Mouse (Mus musculus): Measurements from ENCODE around the gene Mpp2. TPM values are rescaled to one million over a fixed set of nuclear protein-coding genes. Genes with fewer than 3 reads are reported as not detected.

Gene Mpp2
- polyA plus RNA-seq, 1 experiment from 2014 or later = 10.8 TPM

DNA sequence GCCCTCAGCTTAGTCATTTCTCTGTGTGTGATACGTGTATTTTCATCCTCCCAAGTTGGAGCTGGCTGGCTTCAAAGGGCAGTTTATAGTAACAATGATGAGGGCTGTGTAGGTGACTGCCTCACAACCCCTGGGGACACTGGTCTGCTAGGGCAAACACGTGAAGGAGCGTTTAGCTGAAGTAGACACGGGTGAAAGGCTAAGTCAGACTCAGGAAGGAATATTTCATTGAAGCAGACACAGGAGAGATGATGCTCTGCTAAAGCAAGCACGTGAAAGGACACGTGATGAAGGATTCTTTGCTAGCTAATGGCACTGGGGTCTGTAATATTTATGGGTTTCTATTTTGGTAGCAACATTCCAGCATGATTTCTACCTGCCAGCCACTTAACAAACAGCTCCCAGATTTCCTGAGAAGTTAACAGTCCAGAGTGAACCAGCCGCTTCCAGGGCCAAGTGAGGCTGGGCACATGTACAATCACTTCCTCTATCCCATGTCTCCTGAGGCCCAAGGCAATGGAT, 43.6 kb downstream of the Mpp2 start:
- no peak for DNase-seq (ENCODE audit: low spot score, missing footprints)
- Histone ChIP-seq H3K9ac (ENCODE audit: low read length) (no peak overlapping the region), H3K4me1 (ENCODE audit: control insufficient read depth, insufficient read depth, low read length) (no peaks in the 10 kb centered on the region), H3K9me3 (ENCODE audit: control insufficient read depth, low read length) (0 out of 2 replicates have a peak, but pooled peaks cover 8% of the 10 kb centered on the region), H3K4me3 (ENCODE audit: low read depth, low read length) (no peak overlapping the region), H3K27ac (ENCODE audit: low read depth, low read length) (no peak overlapping the region), H3K27me3 (ENCODE audit: control insufficient read depth, insufficient read depth, low read length) (no peaks in the 10 kb centered on the region), H3K4me2 (no peak overlapping the region), H3K36me3 (ENCODE audit: control insufficient read depth, insufficient read depth, low read length) (no peaks in the 10 kb centered on the region)
- ATAC-seq (ENCODE audit: low FRiP score) = no peak
- WGBS = 90% methylated on average over 7 of the region's 7 CpGs

DNA sequence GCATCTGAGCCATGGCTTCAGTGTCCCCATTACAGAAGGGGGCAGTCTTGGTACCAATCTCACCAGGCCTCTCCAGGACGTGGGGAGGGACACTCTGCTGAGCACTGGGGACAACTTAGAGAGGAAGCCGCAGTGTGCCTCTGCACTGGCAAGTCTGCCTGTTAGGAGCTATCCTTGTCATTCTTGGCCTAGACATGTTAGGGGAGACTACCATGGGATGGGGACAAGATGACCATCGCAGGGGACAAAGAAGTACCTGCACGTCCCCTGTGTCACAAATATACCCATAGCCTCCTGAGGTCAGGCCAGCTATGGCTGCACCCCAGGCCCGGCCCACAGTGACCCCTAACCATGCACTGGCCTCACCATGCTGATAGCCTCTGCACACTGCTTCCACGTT, 44.9 kb downstream of the Mpp2 start:
- 0 out of 2 replicates have a peak, but pooled peaks cover 8% of the 10 kb centered on the region for H3K9me3 ChIP-seq (ENCODE audit: control insufficient read depth, low read length)
- no peak for DNase-seq (ENCODE audit: low spot score, missing footprints)
- WGBS = 89% methylated on average over 6 of the region's 6 CpGs
- H3K4me3 ChIP-seq (ENCODE audit: low read depth, low read length) = no peak overlapping the region
- H3K27me3 ChIP-seq (ENCODE audit: control insufficient read depth, insufficient read depth, low read length) = no peaks in the 10 kb centered on the region
- H3K36me3 ChIP-seq (ENCODE audit: control insufficient read depth, insufficient read depth, low read length) = no peaks in the 10 kb centered on the region
- ATAC-seq (ENCODE audit: low FRiP score) = no peak
- H3K27ac ChIP-seq (ENCODE audit: low read depth, low read length) = no peak overlapping the region
- H3K4me1 ChIP-seq (ENCODE audit: control insufficient read depth, insufficient read depth, low read length) = no peaks in the 10 kb centered on the region
- no peak overlapping the region for H3K4me2 ChIP-seq
- H3K9ac ChIP-seq (ENCODE audit: low read length) = no peak overlapping the region

DNA sequence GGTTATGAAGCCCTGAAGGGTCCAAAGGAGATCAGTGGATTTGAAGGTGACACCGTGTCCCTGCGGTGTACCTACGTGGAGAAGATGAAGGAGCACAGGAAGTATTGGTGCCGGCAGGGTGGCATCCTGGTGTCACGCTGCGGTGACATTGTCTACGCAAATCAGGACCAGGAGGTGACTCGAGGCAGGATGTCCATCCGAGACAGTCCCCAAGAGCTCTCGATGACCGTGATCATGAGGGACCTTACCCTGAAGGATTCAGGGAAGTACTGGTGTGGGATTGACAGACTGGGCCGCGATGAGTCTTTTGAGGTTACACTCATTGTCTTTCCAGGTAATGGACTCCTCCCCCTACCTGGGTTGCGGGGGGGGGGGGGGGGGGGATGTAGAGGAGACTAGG, 45.3 kb downstream of the Mpp2 start:
- Histone ChIP-seq H3K27me3 (ENCODE audit: control insufficient read depth, insufficient read depth, low read length) (no peaks in the 10 kb centered on the region), H3K9me3 (ENCODE audit: control insufficient read depth, low read length) (0 out of 2 replicates have a peak, but pooled peaks cover 8% of the 10 kb centered on the region), H3K4me1 (ENCODE audit: control insufficient read depth, insufficient read depth, low read length) (no peaks in the 10 kb centered on the region), H3K4me3 (ENCODE audit: low read depth, low read length) (no peak overlapping the region), H3K9ac (ENCODE audit: low read length) (no peak overlapping the region), H3K27ac (ENCODE audit: low read depth, low read length) (no peak overlapping the region), H3K4me2 (no peak overlapping the region), H3K36me3 (ENCODE audit: control insufficient read depth, insufficient read depth, low read length) (no peaks in the 10 kb centered on the region)
- ATAC-seq (ENCODE audit: low FRiP score) = no peak
- no peak for DNase-seq (ENCODE audit: low spot score, missing footprints)
- 95% methylated on average over 13 of the region's 14 CpGs for WGBS

DNA sequence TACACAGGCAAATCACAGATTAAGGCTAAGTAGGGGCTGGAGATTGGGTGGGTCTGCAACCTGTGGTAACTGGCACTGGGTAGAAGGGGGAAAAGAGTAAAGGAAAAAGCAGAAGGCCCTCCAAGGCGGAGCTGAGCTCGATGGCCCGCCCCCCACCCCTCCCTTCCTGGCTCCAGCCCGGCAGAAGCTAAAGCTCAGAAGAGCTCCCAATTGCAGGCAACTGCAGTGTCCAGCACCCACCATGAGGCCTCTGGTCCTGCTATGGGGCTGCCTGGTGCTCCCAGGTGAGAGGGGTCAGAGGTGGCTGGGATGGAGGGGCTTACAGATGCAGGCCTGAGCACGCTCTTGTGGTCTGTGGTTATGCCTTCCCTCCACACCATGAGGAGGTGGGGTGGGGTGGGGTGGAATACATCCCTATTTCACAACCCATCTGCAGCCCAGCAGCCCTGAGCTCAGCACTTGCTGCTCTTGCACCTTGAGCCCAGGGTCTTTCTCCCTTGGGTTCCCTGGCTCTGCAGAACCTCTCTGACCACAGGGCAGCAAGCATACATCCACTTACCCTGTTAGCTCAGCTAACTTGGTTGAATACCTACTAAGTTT, 46.9 kb downstream of the Mpp2 start, which contains the start of gene Cd300lg:
Gene Cd300lg (plus strand): TSS at position 160 of the 600 bp plus-strand sequence.
- H3K36me3 ChIP-seq (ENCODE audit: control insufficient read depth, insufficient read depth, low read length) = no peaks in the 10 kb centered on the region
- 75% methylated on average over 5 of the region's 5 CpGs for WGBS
- no peaks in the 10 kb centered on the region for H3K27me3 ChIP-seq (ENCODE audit: control insufficient read depth, insufficient read depth, low read length)
- no peaks in the 10 kb centered on the region for H3K4me1 ChIP-seq (ENCODE audit: control insufficient read depth, insufficient read depth, low read length)
- no peak within 1 kb of the TSS for H3K4me3 ChIP-seq (ENCODE audit: low read depth, low read length)
- H3K27ac ChIP-seq (ENCODE audit: low read depth, low read length) = no peak within 1 kb of the TSS
- ATAC-seq (ENCODE audit: low FRiP score) (no peak), DNase-seq (ENCODE audit: low spot score, missing footprints) (peak; percentile 73)
- H3K9ac ChIP-seq (ENCODE audit: low read length) = no peak within 1 kb of the TSS
- H3K9me3 ChIP-seq (ENCODE audit: control insufficient read depth, low read length) = 0 out of 2 replicates have a peak, but pooled peaks cover 8% of the 10 kb centered on the region
- no peak within 1 kb of the TSS for H3K4me2 ChIP-seq

DNA sequence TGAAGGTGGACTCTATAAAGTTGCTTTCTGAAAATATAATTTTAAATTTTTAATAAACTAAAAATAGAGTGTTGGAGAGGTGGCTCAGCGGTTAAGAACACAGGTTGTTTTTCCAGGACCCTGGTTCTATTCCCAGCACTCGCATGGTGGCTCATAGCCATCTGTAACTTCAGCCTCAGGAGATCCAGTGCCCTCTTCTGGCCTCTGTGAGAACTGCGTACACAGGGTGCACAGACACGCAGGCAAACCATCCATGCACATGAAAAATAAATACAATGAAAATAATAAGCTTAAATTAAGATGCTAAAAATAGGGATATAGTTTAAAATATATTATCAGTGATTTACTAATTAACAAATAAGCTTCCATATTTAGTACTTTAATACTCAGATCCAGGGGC, 47.7 kb downstream of the Mpp2 start:
- Histone ChIP-seq H3K4me3 (ENCODE audit: low read depth, low read length) (no peak overlapping the region), H3K9ac (ENCODE audit: low read length) (no peak overlapping the region), H3K9me3 (ENCODE audit: control insufficient read depth, low read length) (0 out of 2 replicates have a peak, but pooled peaks cover 2% of the 10 kb centered on the region), H3K4me1 (ENCODE audit: control insufficient read depth, insufficient read depth, low read length) (no peaks in the 10 kb centered on the region), H3K27me3 (ENCODE audit: control insufficient read depth, insufficient read depth, low read length) (no peaks in the 10 kb centered on the region), H3K36me3 (ENCODE audit: control insufficient read depth, insufficient read depth, low read length) (no peaks in the 10 kb centered on the region), H3K4me2 (no peak overlapping the region), H3K27ac (ENCODE audit: low read depth, low read length) (no peak overlapping the region)
- ATAC-seq (ENCODE audit: low FRiP score) (no peak), DNase-seq (ENCODE audit: low spot score, missing footprints) (no peak)
- WGBS = 75% methylated on average over 4 of the region's 4 CpGs

DNA sequence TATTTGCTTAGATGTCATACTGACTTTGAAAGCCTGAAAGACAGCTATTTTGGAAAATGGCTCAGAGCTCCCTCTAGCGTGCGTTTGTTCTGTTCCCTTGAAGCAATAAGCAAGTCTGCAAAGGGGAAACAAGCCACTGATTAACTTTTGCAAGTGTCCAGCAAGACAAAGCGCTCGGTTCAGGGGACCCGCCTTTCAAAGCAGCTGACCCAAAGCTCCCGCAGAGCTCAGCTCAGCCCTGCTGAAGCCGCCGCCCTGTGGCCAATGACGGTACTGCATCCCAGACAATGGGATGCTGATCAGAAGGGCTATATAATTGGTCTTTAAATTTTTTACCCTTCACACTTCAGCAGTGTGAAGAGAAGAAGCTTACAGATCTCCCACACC, 48.2 kb downstream of the Mpp2 start:
- Histone ChIP-seq H3K4me2 (no peak overlapping the region), H3K4me3 (ENCODE audit: low read depth, low read length) (no peak overlapping the region), H3K27ac (ENCODE audit: low read depth, low read length) (no peak overlapping the region), H3K36me3 (ENCODE audit: control insufficient read depth, insufficient read depth, low read length) (no peaks in the 10 kb centered on the region), H3K27me3 (ENCODE audit: control insufficient read depth, insufficient read depth, low read length) (no peaks in the 10 kb centered on the region), H3K4me1 (ENCODE audit: control insufficient read depth, insufficient read depth, low read length) (no peaks in the 10 kb centered on the region), H3K9me3 (ENCODE audit: control insufficient read depth, low read length) (no peaks in the 10 kb centered on the region), H3K9ac (ENCODE audit: low read length) (no peak overlapping the region)
- peak; percentile 99 for DNase-seq (ENCODE audit: low spot score, missing footprints)
- ATAC-seq (ENCODE audit: low FRiP score) = peak; percentile 70; the same call in 1 of the 2 replicates
- under 1% methylated on average over 9 of the region's 9 CpGs for WGBS

DNA sequence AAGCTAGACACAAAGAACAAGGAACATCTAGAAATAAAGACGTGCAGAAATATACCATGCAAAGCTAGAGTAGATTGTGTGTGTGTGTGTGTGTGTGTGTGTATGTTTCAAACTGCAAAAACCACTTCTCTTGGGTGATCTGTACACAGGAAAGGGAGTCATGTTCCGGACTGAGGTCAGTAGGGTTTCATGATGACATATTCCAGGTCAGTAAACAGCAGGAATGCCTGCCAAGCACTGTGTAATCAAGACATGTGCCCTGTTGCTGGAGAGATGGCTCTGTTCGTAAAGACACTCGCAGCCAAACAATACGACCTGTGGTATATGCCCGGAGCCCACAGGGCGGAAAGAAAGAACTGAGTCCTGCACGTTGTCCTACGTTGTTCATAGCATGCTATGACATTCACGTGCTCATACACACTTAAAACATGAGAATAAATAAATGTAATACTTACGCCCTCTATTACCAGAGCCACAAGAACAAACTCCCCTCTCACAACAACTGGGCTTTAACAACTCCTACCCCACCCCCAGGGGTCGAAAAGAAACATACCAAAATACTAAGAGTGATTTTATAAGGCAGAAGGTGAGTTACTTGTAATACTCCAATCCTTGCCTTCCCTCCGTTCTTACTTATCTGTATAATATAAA, 48.7 kb downstream of the Mpp2 start:
- no peak overlapping the region for H3K4me2 ChIP-seq
- no peak overlapping the region for H3K9ac ChIP-seq (ENCODE audit: low read length)
- no peaks in the 10 kb centered on the region for H3K27me3 ChIP-seq (ENCODE audit: control insufficient read depth, insufficient read depth, low read length)
- no peak overlapping the region for H3K27ac ChIP-seq (ENCODE audit: low read depth, low read length)
- DNase-seq (ENCODE audit: low spot score, missing footprints) (peak; percentile 85), ATAC-seq (ENCODE audit: low FRiP score) (no peak)
- no peaks in the 10 kb centered on the region for H3K9me3 ChIP-seq (ENCODE audit: control insufficient read depth, low read length)
- H3K4me1 ChIP-seq (ENCODE audit: control insufficient read depth, insufficient read depth, low read length) = no peaks in the 10 kb centered on the region
- WGBS = 69% methylated on average over 13 of the region's 13 CpGs
- no peaks in the 10 kb centered on the region for H3K36me3 ChIP-seq (ENCODE audit: control insufficient read depth, insufficient read depth, low read length)
- no peak overlapping the region for H3K4me3 ChIP-seq (ENCODE audit: low read depth, low read length)

DNA sequence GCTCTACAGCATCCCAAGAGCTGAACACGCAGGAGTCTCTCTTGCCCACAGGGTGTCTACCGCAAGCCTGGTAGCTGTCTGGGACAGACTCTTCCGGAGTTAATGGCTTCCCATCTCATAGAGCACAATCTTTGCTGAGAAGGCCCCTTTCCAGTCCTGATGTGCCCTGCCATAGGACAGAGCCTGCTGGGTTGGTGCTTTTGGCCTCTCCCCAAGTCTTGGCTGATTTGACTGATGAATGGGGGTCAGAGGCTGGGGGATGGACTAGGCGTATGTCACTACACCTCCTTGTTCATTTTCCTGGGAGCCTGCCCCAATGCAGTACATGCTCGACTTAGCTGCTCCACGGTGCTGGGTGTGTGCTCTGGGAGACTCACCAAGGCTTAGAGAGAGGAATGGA, 50.5 kb downstream of the Mpp2 start:
- 86% methylated on average over 6 of the region's 6 CpGs for WGBS
- Histone ChIP-seq H3K4me2 (no peak overlapping the region), H3K9ac (ENCODE audit: low read length) (no peak overlapping the region), H3K27ac (ENCODE audit: low read depth, low read length) (no peak overlapping the region), H3K36me3 (ENCODE audit: control insufficient read depth, insufficient read depth, low read length) (no peaks in the 10 kb centered on the region), H3K9me3 (ENCODE audit: control insufficient read depth, low read length) (no peaks in the 10 kb centered on the region), H3K4me3 (ENCODE audit: low read depth, low read length) (no peak overlapping the region), H3K4me1 (ENCODE audit: control insufficient read depth, insufficient read depth, low read length) (no peaks in the 10 kb centered on the region), H3K27me3 (ENCODE audit: control insufficient read depth, insufficient read depth, low read length) (no peaks in the 10 kb centered on the region)
- ATAC-seq (ENCODE audit: low FRiP score) (no peak), DNase-seq (ENCODE audit: low spot score, missing footprints) (no peak)

DNA sequence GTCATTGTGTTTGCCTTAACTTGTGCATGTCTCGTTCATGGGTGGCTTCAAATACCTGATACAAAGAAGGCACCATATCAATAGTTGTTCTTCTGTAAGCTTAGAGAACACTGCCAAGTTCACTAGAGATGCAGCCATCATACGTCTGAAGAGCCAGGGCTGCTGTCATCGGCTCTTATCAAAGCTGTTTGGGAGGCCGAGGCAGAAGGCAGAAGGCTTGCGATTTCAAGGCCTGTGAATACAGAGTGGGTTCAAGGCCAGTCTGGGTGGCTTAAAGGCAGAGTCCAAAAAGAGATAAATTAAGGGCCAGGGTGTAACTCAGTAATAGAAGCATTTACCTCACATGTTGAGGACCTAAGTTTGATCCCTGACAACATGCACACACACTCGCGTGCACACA, 52.0 kb downstream of the Mpp2 start:
- ATAC-seq (ENCODE audit: low FRiP score) (no peak), DNase-seq (ENCODE audit: low spot score, missing footprints) (peak; percentile 78)
- H3K4me1 ChIP-seq (ENCODE audit: control insufficient read depth, insufficient read depth, low read length) = no peaks in the 10 kb centered on the region
- no peak overlapping the region for H3K9ac ChIP-seq (ENCODE audit: low read length)
- H3K27ac ChIP-seq (ENCODE audit: low read depth, low read length) = no peak overlapping the region
- H3K4me3 ChIP-seq (ENCODE audit: low read depth, low read length) = no peak overlapping the region
- WGBS = 81% methylated on average over 7 of the region's 7 CpGs
- H3K9me3 ChIP-seq (ENCODE audit: control insufficient read depth, low read length) = no peaks in the 10 kb centered on the region
- no peaks in the 10 kb centered on the region for H3K27me3 ChIP-seq (ENCODE audit: control insufficient read depth, insufficient read depth, low read length)
- H3K4me2 ChIP-seq = no peak overlapping the region
- H3K36me3 ChIP-seq (ENCODE audit: control insufficient read depth, insufficient read depth, low read length) = no peaks in the 10 kb centered on the region
